Mouse (Mus musculus) heart, postnatal 4 days (tissue): ENCODE results near the gene Hoxd4. TPM values are rescaled to one million over a fixed set of nuclear protein-coding genes. Genes with fewer than 3 reads are reported as not detected.

ENCODE experiments used
- DNase-seq: peaks from one replicate; pipeline ENCODE4 v3.0.0; 2021
- total RNA-seq, 2 experiments: library from RNA; stranded (reverse); gene quantifications; 2 replicates each; pipeline ENCODE4 v1.2.3; 2021

Hoxd4 gene
- total RNA-seq, 2 experiments from 2014 or later = 0.45 TPM

DNA sequence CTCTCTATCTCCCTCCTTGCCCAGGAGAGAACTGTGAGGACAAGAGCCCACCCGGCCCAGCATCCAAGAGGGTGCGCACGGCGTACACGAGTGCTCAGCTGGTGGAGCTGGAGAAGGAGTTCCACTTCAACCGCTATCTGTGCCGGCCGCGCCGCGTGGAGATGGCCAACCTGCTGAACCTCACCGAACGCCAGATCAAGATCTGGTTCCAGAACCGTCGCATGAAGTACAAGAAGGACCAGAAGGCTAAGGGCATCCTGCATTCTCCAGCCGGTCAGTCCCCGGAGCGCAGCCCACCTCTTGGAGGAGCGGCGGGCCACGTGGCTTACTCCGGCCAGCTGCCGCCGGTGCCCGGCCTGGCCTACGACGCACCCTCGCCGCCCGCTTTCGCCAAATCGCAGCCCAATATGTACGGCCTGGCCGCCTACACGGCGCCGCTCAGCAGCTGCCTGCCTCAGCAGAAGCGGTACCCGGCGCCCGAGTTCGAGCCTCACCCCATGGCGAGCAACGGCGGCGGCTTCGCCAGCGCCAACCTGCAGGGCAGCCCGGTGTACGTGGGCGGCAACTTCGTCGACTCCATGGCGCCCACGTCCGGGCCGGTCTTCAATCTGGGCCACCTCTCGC is 34.7 kb downstream of the Hoxd4 start:
- DNase-seq = no peak

DNA sequence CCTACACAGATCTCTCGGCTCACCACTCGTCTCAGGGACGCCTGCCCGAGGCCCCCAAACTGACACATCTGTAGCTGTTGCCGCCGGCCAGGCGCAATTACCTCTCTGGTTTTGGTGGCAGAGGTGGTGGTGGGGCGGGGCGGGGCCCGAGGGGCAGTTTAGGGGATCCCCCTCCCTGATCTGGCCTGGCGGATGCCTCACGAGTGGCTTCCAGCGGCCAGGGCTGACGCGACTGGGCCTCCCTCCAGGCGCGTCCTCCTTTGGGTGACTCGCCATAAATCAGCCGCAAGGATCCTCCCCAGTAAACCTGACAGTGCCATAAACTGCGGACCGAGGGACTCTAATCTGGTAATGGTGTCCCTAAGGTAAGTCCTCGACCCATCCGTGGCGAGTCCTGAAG is 35.3 kb downstream of the Hoxd4 start:
- DNase-seq = no peak

DNA sequence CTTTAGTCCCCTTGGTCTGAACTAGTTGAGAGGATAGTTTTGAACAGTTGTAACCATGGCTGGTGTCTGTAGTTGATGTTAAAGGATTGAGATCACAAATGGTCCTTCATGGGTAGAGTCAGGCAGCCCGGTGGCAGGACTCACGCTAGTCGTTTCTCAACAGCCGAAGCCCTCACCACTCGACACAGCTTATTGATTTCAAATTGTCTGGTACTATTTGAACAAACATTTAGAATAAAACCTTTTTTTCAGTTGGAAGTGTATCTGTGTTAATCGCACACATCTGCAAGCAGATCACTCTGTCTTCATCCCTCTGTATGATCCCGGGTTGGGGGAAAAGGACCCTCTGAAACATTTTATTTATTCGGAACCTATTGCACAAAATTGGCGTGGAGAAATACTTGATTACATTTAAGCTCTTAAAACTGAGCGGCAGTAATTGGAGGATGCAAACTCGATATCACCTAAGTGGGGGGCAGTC is 36.0 kb downstream of the Hoxd4 start:
- DNase-seq = no peak

DNA sequence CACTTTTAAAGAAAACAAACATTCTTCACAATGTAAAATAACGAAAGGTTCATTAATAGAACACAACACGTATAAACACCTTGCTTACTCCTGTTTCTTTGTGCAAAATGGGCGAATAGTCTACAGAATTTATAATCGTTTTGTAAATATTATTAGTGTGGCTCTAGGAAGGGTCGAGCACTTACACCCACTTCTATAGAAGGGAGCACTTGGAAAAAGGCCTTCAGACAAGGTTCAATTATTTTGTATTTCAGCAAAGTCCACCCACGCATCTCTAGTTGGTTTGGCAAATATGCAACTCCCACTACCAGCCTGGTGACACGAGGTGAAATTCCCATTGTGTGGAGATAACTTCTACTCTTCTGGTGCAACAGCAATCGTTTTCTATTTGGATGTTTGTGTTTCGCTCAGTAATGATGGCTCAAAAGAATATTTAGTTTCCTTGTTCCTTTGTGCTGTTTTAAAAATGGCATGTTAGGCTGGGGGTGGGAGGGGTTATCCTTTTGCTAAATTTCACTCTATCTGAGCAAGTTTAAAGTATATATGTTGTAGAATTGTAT is 36.8 kb downstream of the Hoxd4 start:
- no peak for DNase-seq

DNA sequence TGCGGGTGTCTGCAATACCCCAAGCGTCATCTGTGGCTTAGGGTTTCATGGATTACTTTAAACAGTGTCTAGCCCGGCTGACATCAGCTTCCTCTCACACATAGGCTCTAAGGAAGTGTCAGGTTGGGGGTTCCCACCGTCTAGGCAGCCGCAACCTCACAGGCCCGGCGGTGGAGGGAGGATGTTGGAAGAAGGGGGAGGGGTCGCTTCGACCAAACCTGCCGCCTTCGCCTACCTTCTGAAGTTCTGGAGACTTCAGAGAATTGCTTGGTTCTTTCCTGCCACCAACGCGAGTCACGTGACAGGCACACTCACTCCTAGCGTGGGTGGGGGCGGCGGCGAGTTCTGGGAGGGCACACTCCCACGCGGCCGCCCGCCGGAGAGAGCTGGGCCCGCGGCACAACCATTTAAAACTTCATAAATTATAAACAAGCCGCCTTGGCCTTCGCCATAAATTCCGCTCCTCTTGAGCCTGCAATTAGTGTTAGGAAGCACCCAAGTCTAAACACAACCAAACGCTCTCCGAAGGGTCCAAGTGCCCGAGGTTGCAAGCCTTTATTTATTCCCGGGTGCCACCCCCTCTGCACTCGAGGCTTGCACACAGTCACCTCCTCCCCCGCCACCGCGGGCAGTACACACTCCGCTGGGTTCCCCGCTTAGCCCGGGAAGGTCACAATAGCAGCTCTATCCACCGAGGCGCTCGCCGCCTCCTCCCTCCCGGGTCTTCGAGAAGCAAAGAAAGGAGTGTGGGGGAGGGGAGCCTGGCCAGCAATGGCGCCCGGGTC is 37.8 kb downstream of the Hoxd4 start:
- peak; percentile 29 for DNase-seq

DNA sequence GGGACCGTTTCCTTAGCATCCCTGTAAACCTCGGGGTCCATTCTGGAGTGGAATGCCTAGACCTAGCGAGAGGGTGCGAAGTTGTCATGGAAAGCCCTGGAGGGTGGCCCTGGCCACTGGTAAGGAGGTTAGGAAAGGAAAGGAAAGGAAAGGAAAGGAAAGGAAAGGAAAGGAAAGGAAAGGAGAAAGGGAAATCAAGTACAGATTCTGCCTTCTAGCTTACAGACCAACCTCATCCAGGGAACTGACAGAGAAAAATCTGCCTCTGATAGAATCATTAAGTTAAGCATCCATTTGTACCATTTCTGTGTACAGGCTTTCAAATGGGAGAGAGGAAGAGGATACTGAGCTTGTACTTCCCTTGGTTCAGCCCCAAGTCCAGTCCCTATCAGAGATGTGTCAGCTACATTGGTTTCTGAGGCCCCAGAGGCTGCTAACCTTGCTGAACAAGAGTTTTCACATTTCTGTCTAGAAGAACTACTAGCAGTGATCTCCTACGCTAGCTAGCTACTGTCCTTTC is 39.1 kb downstream of the Hoxd4 start:
- no peak for DNase-seq

DNA sequence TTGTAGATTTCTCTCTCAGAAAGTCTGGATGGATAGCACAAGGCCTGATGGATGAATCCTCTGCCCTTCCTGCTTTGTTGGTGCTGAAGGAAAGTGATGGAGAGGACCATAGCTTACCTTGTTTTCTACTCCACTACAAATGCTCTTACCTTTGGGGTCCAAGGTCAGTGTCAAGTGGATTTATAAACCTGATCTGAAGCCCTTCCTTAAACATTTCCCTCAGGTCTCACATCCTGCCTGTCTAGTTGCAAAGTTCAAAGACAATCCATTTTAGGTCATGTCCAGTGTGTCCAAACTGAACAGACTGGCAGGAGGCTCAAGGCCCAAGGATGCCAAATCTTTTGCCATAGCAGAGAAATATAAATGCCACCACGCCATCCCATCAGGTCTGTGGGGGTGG is 40.1 kb downstream of the Hoxd4 start:
- no peak for DNase-seq

DNA sequence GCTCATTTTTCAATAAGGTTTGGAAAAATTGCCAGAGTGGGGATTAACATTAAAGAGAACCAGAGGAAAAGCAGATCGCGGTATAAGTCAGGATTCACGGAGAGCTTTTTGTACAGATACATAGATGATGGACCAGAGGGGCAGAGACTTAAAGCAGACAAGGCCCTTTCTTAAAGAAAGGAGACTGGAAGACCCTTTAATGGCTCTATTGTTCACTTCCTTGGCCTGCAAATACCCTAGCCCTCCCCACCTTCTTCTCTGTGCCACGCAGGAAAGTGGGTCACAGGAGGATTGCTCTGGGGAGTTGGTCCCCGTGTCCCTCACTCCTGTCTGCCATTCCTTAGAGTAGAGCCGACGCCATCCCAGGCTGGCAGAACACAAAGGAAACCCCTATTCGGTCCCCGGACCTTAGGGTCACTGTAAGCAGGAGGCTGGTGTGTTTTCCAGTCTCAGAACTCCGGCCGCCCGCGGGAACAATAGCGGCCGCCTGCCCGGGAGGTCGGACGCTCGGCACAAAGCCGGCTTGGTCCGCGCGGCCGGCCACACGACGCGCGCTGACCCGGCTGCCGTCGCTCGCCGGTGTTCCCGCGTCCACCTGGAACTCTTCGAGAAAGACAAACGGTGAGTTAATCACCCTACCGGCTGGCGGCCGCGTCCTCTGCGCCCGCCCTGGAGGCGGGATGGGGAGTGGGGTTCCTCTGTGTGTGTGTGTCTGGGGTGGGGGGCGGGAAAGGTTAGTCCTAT is 40.9 kb downstream of the Hoxd4 start:
- DNase-seq = no peak

DNA sequence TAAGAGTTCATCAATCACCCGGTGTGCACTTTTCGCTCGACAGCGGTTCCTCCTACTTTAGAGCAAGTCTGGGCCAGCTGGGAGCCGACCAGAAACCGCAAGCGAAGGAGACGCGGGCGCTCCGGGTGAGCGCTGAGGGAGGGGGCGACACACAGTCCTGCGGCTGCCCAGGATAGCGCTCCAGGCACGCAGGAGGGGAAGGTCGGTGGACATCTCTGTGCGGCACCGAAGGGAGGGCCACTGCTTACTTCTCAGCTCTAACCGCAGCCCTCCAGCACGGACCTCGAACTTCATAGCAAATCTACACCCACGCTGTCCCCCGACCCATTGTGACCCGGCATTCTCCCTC is 41.4 kb downstream of the Hoxd4 start:
- no peak for DNase-seq

DNA sequence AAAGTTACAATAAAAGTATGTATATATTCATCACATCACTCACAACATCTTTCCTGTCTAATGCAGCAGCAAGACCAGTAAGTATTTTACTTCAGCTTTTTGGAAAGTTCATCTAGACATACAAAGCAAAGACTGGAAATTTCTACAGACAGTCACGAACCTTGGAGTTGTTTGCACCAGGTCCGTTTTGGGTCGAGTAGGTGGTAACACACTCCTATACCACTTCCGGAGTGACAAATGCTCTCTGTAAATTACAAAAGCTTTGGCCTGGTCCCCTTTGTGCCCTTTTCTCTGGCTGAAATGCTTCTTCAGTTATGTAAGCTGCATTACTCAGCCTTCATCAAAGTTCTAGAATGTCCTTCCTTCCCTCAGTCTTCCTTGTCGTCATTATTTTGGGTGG is 42.0 kb downstream of the Hoxd4 start:
- DNase-seq = no peak

DNA sequence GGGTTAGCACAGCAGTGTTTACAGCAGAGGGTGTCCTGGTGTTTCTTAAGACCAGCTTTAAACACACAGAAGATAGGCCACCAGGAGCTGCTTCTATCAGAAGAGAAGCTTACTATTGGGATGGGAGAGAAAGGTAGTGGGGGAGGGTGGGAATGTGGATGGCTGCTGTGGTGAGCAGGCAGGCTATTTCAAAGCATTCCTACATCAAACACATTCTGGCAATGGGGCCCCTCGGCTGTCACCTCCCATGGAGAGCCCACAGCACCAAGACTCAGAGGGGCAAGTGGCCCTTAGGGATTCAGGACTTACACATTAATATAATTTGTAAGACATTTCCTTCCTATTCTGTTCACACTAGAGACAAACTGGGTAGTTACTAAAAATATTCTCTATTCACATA is 48.4 kb downstream of the Hoxd4 start:
- no peak for DNase-seq

DNA sequence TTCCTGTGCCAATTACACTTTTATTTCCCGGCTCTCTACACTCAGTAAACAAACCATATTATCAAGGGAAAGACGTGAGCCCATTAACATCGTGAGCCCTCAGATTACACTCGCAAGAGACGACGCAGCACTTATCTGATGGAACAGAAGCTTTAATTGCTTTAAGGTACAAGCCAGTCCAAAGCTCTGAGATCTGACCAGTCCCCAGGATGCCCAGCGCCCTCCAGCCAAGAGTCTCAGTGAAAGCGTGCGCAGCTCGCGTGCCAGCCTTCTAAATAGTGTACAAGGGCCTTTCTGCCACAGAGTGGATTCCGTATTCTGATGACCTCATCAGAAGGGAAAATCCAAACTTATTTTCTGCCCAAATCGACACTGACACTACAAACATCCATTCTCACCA is 50.2 kb downstream of the Hoxd4 start:
- no peak for DNase-seq

DNA sequence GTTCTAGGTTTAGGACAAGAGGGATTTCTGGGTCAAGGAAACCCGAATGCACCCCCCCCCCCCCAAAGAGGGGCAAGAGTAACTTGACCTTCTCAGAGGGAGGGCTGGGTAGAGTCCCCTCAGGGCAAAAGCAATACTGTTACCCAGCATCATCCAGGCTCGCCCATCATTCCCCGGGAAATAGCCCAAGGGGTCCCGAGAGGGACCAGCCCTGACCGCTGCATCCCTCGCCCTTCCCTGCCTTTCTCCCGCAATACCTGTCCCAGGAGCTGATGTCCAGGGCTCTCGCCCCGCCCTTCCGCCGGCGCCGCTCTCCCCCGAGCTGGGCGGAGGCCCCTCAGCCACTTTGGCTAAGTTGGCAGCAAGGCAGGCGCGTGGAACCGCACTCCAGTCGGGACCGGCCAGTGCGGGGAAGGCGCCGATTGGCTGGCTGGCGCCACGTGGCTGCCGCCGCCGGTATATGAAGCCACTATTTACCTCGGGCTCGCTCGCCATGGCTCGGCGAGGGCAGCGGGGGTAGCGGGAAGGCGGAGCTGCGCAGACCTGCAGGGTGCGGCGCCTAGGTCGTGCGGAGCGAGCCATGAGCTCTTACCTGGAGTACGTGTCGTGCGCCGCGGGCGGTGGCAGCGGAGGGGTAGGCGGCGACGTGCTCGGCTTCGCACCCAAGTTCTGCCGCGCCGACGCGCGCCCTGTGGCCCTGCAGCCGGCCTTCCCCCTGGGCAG is 51.0 kb downstream of the Hoxd4 start, which contains the start of gene Hoxd1:
TSS of gene Hoxd1 (plus strand) at position 459 of the 723 bp plus-strand sequence.
- DNase-seq = peak; percentile 33

DNA sequence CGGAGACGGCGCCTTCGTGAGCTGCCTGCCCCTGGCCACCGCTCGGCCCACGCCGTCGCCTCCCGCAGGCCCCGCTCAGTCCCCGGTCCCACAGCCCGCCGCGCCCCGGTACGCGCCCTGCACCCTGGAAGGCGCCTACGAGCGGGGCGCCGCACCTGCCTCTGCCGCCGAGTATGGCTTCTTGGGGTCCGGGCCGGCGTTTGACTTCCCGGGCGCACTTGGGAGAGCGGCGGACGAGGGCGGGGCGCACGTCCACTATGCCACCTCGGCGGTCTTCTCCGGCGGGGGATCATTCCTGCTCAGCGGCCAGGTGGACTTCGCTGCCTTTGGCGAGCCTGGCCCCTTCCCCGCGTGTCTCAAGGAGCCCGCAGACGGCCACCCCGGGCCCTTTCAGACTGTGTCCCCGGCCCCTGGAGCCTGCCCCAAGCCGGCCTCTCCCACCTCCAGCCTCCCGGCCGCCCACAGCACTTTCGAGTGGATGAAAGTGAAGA is 51.6 kb downstream of the Hoxd4 start:
- no peak for DNase-seq

DNA sequence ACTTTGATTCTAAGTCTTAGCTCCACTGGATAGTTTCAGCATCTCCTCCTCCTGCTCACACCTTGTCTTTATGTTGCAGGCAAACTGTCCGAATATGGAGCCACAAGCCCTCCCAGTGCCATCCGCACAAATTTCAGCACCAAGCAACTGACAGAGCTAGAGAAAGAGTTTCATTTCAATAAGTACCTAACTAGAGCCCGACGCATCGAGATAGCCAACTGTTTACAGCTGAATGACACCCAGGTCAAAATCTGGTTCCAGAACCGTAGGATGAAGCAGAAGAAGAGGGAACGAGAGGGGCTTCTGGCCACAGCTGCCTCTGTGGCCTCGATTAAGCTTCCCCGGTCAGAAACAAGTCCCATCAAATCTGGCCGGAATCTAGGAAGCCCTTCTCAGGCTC is 52.2 kb downstream of the Hoxd4 start:
- no peak for DNase-seq

DNA sequence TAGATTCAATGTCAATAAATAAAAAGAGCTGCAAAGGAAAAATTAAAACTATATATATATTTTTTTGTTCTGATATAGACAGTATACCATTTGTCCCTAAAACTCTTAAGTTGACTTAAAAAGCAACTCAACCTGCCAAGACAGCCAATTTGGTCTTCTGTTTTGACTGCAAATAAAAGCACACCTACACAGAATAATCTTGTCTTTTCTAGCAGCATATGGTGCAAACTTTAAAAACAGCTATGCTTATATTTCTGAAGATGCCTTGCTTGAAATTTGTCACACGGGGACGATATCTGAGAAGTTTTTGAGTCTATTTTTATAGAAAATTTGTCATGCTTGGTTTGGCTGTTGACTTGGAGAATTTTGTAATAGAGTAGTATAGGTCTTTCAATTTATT is 62.6 kb downstream of the Hoxd4 start:
- no peak for DNase-seq

DNA sequence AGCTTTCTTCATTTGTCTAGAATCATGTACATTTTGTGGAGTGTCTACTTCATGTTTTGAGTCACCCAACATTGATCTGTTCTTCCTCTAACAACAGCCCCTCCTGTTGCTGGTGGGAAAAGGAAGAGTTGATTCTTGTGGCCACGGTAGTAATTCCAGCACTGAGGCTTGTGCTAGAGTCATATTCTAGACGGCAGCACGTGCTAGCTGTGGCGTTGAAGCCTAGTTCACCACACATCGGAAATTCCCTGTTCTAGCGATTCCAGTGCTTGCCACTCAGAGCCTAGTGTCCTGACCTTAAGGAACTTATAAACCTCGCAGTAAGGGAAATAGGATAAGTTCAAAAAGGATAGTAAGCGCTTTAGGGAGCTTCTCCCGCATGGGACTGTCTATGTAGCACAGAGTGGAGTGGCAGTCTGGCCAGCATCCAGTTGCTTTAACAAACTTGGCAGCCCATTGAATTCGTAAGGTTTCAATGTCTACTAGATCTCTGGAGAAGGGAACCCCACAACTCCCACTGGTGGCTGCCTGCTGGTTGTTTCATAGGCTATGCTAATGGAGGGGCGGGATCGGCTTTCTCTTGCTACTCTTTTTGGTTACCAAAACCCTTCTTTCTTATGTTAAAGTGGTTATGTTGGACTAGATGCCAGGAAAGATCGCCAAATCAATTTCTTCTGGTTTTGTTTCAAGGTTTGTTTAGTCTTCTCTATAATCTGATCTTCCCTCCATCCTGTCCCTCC is 66.0 kb downstream of the Hoxd4 start:
- no peak for DNase-seq
